Mouse (Mus musculus): Measurements from ENCODE around the gene Pde5a. TPM values are rescaled to one million over a fixed set of nuclear protein-coding genes. Genes with fewer than 3 reads are reported as not detected.

The Pde5a gene
- polyA plus RNA-seq, 1 experiment = 1.3 TPM

GRCm38 (mm10) chr3:122848410-122849034, 119.8 kb downstream of the Pde5a start:
- no peak for DNase-seq
- TF ChIP-seq CTCF (conservative IDR thresholded peaks at IDR 0.05; ENCODE audit: insufficient read depth, insufficient read length, low read depth, low read length) (no peak), POLR2A (IDR thresholded peaks at IDR 0.05; ENCODE audit: low read depth, low read length) (no peak)
- no peak overlapping the region for H3K4me3 ChIP-seq (ENCODE audit: insufficient read depth, low read depth, low read length)
- H3K27ac ChIP-seq (ENCODE audit: insufficient read depth, low read depth, low read length) = no peak overlapping the region
- no peaks in the 10 kb centered on the region for H3K27me3 ChIP-seq (replicated peaks; ENCODE audit: control insufficient read depth, insufficient read depth, low read length)
- WGBS = 47% methylated on average over 5 of the region's 5 CpGs
- no peaks in the 10 kb centered on the region for H3K36me3 ChIP-seq (ENCODE audit: control insufficient read depth, insufficient read depth, low read length)
- no peaks in the 10 kb centered on the region for H3K4me1 ChIP-seq (ENCODE audit: control insufficient read depth, insufficient read depth, low read length)

DNA sequence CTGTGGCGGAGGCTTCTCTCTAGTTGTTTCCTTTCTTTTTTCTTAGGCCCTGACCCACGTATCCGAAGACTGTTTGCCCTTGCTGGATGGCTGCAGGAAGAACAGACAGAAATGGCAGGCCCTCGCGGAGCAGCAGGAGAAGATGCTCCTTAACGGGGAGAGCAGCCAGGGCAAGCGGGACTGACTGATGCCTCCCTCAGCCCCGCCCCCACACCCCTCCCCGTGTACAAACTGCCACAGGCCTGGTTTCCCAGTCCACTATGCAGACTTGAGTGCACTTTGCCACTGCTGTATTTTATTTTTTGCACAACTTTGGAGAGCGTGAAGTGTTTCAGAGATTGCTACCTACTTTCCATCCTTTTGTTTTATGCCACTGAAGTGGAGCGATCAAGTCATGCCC, 126.4 kb downstream of the Pde5a start:
- Histone ChIP-seq H3K36me3 (ENCODE audit: control insufficient read depth, insufficient read depth, low read length) (no peaks in the 10 kb centered on the region), H3K27ac (ENCODE audit: insufficient read depth, low read depth, low read length) (no peak overlapping the region), H3K27me3 (replicated peaks; ENCODE audit: control insufficient read depth, insufficient read depth, low read length) (no peaks in the 10 kb centered on the region), H3K4me3 (ENCODE audit: insufficient read depth, low read depth, low read length) (no peak overlapping the region), H3K4me1 (ENCODE audit: control insufficient read depth, insufficient read depth, low read length) (no peaks in the 10 kb centered on the region)
- 72% methylated on average over 11 of the region's 11 CpGs for WGBS
- DNase-seq = no peak
- no peak for TF ChIP-seq POLR2A (IDR thresholded peaks at IDR 0.05; ENCODE audit: low read depth, low read length)
- TF ChIP-seq CTCF (conservative IDR thresholded peaks at IDR 0.05; ENCODE audit: insufficient read depth, insufficient read length, low read depth, low read length) = no peak

DNA sequence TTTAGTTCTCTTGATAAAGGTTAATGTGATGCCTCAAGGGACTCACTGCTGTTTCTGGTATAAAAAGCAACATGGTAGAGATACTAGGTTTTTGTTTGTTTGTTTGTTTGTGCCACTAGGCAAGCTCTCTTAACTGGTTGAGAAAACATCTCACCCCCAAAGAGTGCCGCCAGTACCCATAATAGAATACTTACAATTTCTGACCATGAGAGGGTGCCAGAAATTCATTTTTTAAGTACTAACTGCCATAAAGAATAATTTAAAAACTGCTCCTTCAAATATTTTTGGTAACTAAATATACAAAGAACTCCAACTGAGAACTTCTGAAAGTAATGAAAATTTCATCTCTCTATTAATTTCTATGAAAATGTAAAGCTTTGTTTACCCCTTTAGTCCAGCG, 131.1 kb downstream of the Pde5a start:
- H3K4me3 ChIP-seq (ENCODE audit: insufficient read depth, low read depth, low read length) = no peak overlapping the region
- DNase-seq = no peak
- no peak for TF ChIP-seq POLR2A (IDR thresholded peaks at IDR 0.05; ENCODE audit: low read depth, low read length)
- no peak for TF ChIP-seq CTCF (conservative IDR thresholded peaks at IDR 0.05; ENCODE audit: insufficient read depth, insufficient read length, low read depth, low read length)
- no peak overlapping the region for H3K27ac ChIP-seq (ENCODE audit: insufficient read depth, low read depth, low read length)
- 59% methylated on average over 2 of the region's 2 CpGs for WGBS
- no peaks in the 10 kb centered on the region for H3K36me3 ChIP-seq (ENCODE audit: control insufficient read depth, insufficient read depth, low read length)
- H3K27me3 ChIP-seq (replicated peaks; ENCODE audit: control insufficient read depth, insufficient read depth, low read length) = no peaks in the 10 kb centered on the region
- H3K4me1 ChIP-seq (ENCODE audit: control insufficient read depth, insufficient read depth, low read length) = no peaks in the 10 kb centered on the region

DNA sequence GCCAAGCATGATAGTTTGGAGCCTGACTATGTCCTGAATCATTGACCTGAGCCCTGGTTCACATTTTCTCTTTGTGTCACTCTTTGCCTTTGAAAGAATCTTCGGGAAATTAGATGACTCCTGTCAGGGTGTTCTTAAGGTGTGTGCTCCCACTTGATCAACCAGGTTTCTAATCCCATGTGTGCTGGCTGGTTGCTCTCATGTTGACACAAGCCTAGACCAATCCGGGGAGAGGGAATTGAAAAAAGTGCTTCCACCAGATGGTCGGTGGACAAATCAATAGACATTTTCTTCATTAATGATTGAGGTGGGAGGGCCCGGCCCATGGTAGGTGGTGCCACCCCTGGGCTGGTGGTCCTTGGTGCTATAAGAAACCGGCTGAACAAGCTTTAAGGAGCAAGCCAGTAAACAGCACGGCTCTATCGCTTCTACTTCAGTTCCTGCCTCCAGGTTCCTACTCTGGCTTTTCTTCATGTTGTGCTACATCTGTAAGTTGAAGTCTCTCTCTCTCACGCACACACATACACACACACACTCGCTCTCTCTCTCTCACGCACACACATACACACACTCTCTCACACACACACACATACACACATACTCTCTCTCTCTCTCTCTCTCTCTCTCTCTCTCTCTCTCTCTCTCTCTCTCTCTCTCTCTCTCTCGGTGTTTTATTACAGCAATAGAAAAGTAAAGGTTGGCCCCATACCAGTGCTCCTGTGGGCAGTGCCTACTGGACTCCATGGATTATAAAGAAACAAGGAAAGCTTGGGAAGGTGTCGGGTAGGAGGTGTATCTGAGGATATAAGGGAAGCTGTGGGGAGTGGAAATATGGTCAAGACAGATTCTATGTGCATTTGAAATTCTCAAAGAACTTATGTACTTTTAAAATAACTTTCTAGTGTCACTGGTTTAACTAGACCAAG, 132.1 kb downstream of the Pde5a start:
- 82% methylated on average over 12 of the region's 12 CpGs for WGBS
- DNase-seq = no peak
- H3K4me1 ChIP-seq (ENCODE audit: control insufficient read depth, insufficient read depth, low read length) = no peaks in the 10 kb centered on the region

GRCm38 (mm10) chr3:122865092-122865491, 136.3 kb downstream of the Pde5a start:
- H3K27me3 ChIP-seq (replicated peaks; ENCODE audit: control insufficient read depth, insufficient read depth, low read length) = no peaks in the 10 kb centered on the region; the same call in 1 of the 2 replicates
- no peak for DNase-seq
- H3K27ac ChIP-seq (ENCODE audit: insufficient read depth, low read depth, low read length) = no peak overlapping the region
- no peak for TF ChIP-seq POLR2A (IDR thresholded peaks at IDR 0.05; ENCODE audit: low read depth, low read length)
- no peak for TF ChIP-seq CTCF (conservative IDR thresholded peaks at IDR 0.05; ENCODE audit: insufficient read depth, insufficient read length, low read depth, low read length)
- 80% methylated on average over 4 of the region's 4 CpGs for WGBS
- no peak overlapping the region for H3K4me3 ChIP-seq (ENCODE audit: insufficient read depth, low read depth, low read length)
- H3K4me1 ChIP-seq (ENCODE audit: control insufficient read depth, insufficient read depth, low read length) = no peaks in the 10 kb centered on the region
- no peaks in the 10 kb centered on the region for H3K36me3 ChIP-seq (ENCODE audit: control insufficient read depth, insufficient read depth, low read length)

More for the DNA sequence above, 132.1 kb downstream of the Pde5a start:
- Histone ChIP-seq H3K4me3 (ENCODE audit: insufficient read depth, low read depth, low read length) (no peak overlapping the region), H3K36me3 (ENCODE audit: control insufficient read depth, insufficient read depth, low read length) (no peaks in the 10 kb centered on the region), H3K27ac (ENCODE audit: insufficient read depth, low read depth, low read length) (no peak overlapping the region), H3K27me3 (replicated peaks; ENCODE audit: control insufficient read depth, insufficient read depth, low read length) (no peaks in the 10 kb centered on the region)
- TF ChIP-seq POLR2A (IDR thresholded peaks at IDR 0.05; ENCODE audit: low read depth, low read length) (no peak), CTCF (conservative IDR thresholded peaks at IDR 0.05; ENCODE audit: insufficient read depth, insufficient read length, low read depth, low read length) (no peak)

GRCm38 (mm10) chr3:122868270-122868669, 139.5 kb downstream of the Pde5a start:
- H3K27me3 ChIP-seq (replicated peaks; ENCODE audit: control insufficient read depth, insufficient read depth, low read length) = no peaks in the 10 kb centered on the region; the same call in 1 of the 2 replicates
- TF ChIP-seq CTCF (conservative IDR thresholded peaks at IDR 0.05; ENCODE audit: insufficient read depth, insufficient read length, low read depth, low read length) = no peak
- no peak for TF ChIP-seq POLR2A (IDR thresholded peaks at IDR 0.05; ENCODE audit: low read depth, low read length)
- no peaks in the 10 kb centered on the region for H3K36me3 ChIP-seq (ENCODE audit: control insufficient read depth, insufficient read depth, low read length)
- no peak overlapping the region for H3K27ac ChIP-seq (ENCODE audit: insufficient read depth, low read depth, low read length)
- 94% methylated on average over 1 of the region's 1 CpGs for WGBS
- DNase-seq = no peak
- H3K4me3 ChIP-seq (ENCODE audit: insufficient read depth, low read depth, low read length) = no peak overlapping the region
- no peaks in the 10 kb centered on the region for H3K4me1 ChIP-seq (ENCODE audit: control insufficient read depth, insufficient read depth, low read length)

DNA sequence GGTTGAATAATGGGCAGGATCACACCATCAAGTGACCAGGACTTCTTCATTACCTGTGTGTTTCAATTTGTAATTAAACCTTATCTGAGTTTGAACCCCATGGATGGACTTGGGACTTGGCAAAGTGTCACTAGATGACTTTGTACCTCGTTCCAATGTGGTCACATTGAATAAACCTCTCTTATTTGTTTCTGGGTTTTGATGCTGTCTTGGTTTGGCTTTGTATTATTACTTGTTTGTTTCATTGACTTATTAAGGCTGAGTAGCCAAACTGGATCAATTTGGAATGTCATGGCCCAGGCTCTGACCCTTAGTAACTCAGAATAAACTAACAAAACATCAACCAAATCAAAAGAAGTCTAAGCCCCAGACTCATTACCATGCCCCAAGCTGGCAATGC, 142.8 kb downstream of the Pde5a start:
- no peaks in the 10 kb centered on the region for H3K36me3 ChIP-seq (ENCODE audit: control insufficient read depth, insufficient read depth, low read length)
- DNase-seq = no peak
- WGBS = 77% methylated on average over 1 of the region's 1 CpGs
- H3K27ac ChIP-seq (ENCODE audit: insufficient read depth, low read depth, low read length) = no peak overlapping the region
- H3K27me3 ChIP-seq (replicated peaks; ENCODE audit: control insufficient read depth, insufficient read depth, low read length) = no peaks in the 10 kb centered on the region; the same call in 1 of the 2 replicates
- H3K4me3 ChIP-seq (ENCODE audit: insufficient read depth, low read depth, low read length) = no peak overlapping the region
- no peaks in the 10 kb centered on the region for H3K4me1 ChIP-seq (ENCODE audit: control insufficient read depth, insufficient read depth, low read length)
- TF ChIP-seq CTCF (conservative IDR thresholded peaks at IDR 0.05; ENCODE audit: insufficient read depth, insufficient read length, low read depth, low read length) (no peak), POLR2A (IDR thresholded peaks at IDR 0.05; ENCODE audit: low read depth, low read length) (no peak)
